Mouse (Mus musculus) right cerebral cortex, postnatal 14 days (tissue): ENCODE measurements around the gene Prdm10.

Source experiments
- DNase-seq: peaks from one replicate; pipeline ENCODE4 v3.0.0; 2022

Prdm10 gene

GRCm38 (mm10) chr9:31266013-31266659, 14.2 kb upstream of the Prdm10 start:
- no peak for DNase-seq

DNA sequence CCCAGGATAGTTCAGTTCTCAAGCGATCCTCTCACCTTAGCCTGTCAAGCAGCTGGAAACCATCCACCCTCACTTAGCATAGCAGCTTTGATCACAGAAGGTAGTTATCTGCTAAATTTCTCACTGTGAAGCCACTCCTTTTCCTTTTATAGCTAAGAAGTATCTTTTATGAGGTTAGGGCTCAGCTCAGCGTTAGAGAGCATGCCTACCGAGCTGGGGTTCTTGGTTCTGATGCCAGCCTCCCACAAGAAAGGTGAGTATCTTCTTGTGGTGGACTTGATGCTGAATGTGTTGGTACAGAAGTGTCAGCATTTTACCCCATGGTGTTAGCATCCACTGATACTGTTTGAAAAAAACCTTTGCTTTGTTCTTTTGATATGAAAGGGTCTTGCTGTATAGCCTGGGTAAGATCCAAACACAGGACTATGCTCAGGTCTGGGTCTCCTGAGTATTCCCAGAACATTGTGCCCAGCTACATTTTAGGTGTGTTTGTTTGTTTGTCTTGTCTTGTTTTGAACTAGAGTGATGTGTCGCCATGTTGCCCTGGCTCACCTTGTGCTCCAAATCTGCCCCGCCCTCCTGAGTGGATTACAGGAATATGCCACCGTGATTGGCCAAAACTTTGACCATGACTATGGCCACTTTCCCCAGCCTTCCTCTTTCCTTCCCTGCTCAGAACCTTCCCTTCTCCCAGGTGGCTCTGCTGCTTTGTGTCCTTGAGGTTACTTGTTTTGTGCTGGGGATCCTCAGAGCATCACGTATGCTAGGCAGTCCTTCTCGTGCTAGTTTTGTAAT, 8.9 kb upstream of the Prdm10 start:
- no peak for DNase-seq

- DNase-seq: no peak
Measured at GRCm38 (mm10) chr9:31272160-31272559, 8.2 kb upstream of the Prdm10 start.

GRCm38 (mm10) chr9:31278651-31279050, 1.7 kb upstream of the Prdm10 start:
- no peak for DNase-seq

DNA sequence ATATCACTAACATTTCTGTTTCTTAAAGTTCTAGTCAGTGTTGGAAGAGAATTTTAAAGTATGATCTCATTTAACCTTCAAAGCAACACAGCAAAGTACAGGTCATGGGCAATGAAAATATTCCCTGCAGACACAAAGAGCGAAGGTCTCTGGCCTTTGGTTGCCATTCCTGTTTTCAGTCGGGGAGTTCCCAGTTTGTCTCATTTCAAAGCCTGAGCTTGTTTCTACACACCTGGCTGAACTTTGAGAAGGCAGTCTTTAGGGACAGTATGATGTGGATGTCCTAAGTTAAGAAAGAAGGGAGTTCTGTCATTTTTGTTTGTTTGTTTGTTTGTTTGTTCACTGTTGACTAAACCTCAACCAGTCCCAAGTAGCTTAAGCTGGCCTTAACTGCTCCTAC, 1.0 kb upstream of the Prdm10 start:
- DNase-seq: no peak

DNA sequence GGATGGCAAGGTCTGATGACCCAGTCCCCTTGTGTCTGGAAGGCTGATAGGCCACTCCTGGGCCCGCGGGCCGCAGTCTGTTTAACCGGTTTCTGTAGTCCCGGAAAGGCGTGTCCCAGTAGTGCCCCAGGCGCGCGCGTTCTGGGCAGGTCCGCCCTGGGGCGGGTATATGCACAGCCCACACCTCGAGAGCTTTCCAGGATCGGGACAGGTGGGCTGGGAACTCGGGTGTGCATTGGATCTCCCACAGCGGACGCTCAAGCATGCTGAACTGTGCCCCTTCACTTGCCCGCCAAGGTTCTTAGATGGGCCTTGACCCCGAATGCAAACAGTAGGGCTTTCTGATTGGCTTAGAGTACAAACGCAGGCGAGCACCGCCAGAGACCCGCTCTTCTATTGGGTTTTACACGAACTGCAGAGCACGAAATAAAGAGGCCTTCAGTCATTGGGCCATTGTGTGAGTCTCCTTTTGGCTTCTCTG, 413 bp upstream of the Prdm10 start:
- DNase-seq: no peak

DNA sequence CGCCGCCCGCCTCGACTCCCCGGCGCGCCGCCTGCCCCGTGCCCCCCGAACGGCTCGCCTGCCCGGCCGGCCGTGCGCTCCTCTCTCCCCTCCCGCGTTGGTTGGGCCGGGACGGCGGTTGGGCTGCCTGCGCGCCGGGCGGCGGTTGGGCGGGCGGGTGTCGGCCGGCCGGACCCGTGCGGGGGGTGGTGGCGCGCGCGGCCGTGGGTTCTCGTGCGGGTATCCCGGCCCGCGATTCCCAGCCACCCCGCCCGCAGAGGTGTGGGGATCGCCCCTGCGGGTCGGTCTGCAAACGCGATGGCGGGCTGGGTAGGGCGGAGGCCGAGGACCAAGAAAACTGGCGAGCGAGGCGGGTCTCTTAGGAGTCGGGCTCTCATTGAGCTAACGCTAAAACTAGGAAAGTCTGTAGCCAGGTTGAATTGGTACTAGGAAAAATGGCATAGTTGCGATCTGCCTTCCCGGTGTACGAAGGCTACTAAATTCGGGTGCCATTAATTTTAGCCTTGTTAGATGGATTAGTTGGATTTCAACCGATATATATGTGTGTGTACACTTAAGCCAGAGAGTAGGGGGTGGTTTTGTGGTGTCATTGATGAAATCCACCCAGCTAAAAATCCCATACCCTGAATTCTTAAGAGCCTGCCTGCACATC, 799 bp downstream of the Prdm10 start:
- DNase-seq: peak; percentile 74

DNA sequence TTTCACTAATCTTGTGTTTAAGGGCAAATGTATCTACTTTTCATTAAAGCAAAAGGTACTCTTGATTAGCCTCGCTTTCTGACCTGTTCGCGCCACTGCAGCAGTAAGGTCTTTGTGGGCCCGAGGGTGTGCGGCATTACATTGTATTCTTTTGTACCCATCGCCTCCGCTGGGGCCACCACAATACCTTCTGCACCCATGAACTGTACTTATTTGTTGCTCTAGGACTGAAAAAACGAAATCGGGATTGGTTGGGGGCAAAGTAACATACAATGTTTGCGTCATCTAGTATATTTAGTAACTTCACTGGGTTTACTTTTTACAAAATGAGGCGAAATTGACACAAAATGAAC, 1.3 kb downstream of the Prdm10 start:
- DNase-seq: no peak

DNA sequence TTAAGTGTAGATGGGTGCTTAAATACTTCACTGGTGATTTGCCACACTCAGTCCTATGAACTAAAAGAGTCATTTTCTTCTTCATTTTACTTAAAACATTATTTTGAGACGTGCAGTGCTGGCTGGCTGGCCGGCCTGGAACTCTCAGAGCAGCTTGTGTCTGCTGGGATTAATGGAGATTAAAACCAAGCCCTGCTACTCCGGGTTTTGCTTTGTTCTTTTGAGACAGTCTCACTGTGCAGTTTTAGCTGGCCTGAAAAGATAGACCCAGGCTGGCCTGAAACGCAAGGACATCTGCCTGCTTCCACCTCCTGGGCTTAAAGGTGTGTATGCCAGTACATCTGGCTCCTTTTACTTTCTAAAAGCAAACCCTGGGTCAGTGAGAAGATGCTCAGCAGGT, 2.2 kb downstream of the Prdm10 start:
- DNase-seq: no peak

GRCm38 (mm10) chr9:31283044-31283443, 2.7 kb downstream of the Prdm10 start:
- no peak for DNase-seq

DNA sequence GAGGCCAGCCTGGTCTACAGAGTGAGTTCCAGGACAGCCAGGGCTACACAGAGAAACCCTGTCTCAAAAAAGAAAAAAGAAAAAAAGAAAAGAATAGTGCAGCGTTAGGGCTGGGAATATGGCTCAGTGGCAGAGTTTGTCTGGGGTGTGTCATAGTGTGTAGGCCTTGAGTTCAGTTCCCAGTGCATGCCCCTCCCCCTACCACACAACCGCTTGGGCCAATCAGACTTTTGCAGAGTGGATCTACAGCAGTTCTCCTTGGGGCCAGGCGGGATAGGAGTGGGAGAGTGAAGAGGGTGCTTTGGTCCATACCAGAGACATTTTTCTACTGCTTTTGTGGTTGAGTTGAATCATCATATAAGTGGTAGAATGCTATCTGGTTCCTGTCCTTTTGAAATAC, 3.6 kb downstream of the Prdm10 start:
- no peak for DNase-seq

- DNase-seq: no peak
Measured at GRCm38 (mm10) chr9:31290201-31290862, 10.0 kb downstream of the Prdm10 start.

- DNase-seq: no peak
Measured at GRCm38 (mm10) chr9:31291978-31292377, 11.6 kb downstream of the Prdm10 start.

DNA sequence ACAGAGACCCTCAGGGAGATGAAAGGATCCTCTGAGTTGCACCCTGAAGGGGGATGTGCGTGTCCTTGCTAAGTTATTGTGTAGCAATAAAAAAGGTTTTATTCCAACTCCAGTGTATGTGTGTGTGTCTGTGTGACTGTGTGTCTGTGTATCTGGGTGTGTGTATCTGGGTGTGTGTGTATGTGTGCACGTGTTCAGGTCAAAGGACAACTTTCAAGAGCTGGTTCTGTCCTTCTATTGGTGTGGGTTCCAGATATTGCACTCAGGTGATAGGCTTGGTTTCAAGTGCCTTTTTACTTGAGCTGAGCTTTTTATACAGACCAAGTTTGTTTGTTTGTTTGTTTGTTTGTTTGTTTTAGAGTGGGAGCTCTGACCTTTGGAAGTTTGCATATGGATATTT, 12.9 kb downstream of the Prdm10 start:
- DNase-seq: no peak

GRCm38 (mm10) chr9:31295311-31295710, 15.0 kb downstream of the Prdm10 start:
- DNase-seq: no peak

DNA sequence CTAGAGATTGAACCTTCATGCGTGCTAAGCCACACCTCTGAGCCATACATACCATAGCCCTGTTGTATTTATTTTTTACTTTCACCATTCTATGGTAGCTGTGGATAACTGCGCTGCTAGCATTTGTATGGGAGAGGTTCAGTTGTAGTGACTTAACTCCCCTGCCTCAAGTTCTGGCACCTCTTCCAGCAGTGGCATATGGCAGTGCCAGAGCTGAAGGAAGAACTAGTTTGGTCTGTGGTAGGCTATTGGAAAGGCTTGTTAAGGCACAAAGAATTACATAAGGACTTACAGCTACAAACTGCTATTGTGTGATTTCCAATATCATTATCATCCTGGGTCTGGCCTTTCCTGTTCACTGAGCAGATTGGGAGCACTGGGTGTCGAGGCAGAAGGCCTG, 16.0 kb downstream of the Prdm10 start:
- no peak for DNase-seq

- no peak for DNase-seq
Measured at GRCm38 (mm10) chr9:31298751-31299150, 18.4 kb downstream of the Prdm10 start.

- no peak for DNase-seq
Measured at GRCm38 (mm10) chr9:31300525-31300924, 20.2 kb downstream of the Prdm10 start.

DNA sequence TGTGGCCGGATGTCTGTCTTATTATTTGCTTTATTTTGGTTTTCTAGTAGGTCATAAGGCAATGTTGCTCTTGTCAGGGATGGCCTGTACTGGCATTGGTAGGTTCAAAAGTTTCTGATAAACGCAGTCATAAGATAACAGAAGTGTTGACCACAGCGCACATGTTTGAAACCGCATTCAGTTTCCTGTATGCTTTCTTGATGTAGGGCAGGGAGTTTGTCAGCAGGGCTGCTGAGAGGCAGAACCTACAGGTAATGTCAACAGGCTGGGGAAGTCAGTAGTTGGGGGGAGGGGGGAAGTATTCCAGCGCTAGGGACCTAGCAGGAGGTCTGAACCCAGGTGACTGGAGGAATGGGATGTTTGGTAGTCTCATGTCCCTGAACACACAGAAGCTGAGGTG, 20.8 kb downstream of the Prdm10 start:
- no peak for DNase-seq

DNA sequence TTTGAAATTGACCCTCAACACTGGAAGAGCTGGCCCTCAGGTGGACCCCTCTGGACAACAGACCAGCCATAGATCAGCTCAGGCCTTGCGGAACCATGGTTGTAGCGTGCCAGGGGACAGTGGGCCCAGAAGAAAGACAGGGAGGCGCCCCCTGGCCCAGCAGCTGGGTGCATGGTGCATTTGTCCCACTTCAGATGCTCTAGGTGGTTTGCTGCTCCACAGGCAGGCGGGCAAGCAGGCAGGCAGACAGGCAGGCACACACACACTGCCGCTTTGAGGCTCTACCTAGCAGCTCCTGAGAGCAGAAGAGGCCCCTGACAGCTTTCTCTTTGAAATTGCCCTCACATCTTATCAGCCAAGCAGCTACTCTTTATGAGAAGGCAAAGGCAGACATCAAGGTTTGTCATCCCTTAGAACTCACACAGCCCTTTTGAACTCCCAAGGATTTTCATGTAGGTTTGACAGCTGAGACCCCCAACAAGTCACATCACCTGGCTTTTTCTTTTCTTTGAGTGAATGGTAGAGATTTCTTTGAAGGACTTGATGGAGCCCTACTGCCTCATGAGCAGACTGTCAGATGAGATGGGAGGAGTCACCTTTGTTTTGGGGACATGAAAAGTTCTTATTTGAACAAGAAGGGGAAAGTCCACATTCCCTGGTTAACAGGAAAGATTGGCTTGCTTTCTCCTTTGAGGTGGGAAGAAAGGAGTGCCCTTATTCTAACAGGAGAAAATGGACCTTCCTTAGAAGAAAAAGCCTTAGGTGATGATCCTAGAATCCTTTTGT, 21.4 kb downstream of the Prdm10 start:
- DNase-seq: no peak

DNA sequence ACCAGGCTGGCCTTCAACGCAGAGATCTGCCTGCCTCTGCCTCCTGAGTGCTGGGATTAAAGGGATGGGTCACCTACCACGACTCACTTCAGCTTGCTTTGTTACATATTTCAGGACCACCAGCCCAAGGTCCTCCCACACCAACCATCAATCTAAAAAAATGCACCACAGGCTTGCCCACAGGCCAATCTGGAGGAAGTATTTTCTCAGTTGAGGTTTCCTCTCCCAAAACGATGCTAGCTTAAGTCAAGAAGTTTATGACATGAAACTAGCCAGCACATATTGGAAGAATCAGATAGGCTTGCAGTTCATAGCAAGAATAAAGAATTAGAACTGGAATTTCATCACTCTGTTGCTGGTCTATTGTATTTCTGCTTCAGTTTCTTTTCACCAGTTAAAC, 24.0 kb downstream of the Prdm10 start:
- no peak for DNase-seq

- DNase-seq: no peak
Measured at GRCm38 (mm10) chr9:31305117-31305516, 24.8 kb downstream of the Prdm10 start.

- no peak for DNase-seq
Measured at GRCm38 (mm10) chr9:31305807-31306206, 25.5 kb downstream of the Prdm10 start.
